Mouse (Mus musculus) intestine, embryonic 16.5 days (tissue): Measurements from ENCODE around the gene Ppif. TPM values are rescaled to one million over a fixed set of nuclear protein-coding genes. Genes with fewer than 3 reads are reported as not detected.

Source experiments
- ATAC-seq: fragments of 200-750 bp; cut with Nextera tagmentation; 2 replicates; pipeline ENCODE4 v1.8.0; 2017; ENCODE audit warnings: moderate TSS enrichment, moderate library complexity
- H3K27ac ChIP-seq: fragments of 300-500 bp; sonication (generic); 2 replicates; pipeline ENCODE4 v1.5.1; 2014; ENCODE audit warnings: mild to moderate bottlenecking, low read length
- H3K27me3 ChIP-seq: fragments of 300-500 bp; sonication (generic); replicated peaks from 2 replicates; pipeline ENCODE4 v1.6.1; 2014; ENCODE audit warnings: low read length, control low read depth, mixed read lengths; ENCODE audit not compliant: control insufficient read depth, insufficient read depth
- H3K36me3 ChIP-seq: fragments of 300-500 bp; sonication (generic); 2 replicates; pipeline ENCODE4 v1.6.1; 2014; ENCODE audit warnings: low read length, control low read depth; ENCODE audit not compliant: control insufficient read depth, insufficient read depth
- H3K4me1 ChIP-seq: fragments of 300-500 bp; sonication (generic); 2 replicates; pipeline ENCODE4 v1.6.1; 2014; ENCODE audit warnings: low read length, control low read depth, mixed read lengths; ENCODE audit not compliant: control insufficient read depth, insufficient read depth
- H3K4me2 ChIP-seq: fragments of 300-500 bp; sonication (generic); 2 replicates; pipeline ENCODE4 v1.6.1; 2014; ENCODE audit warnings: low read depth, low read length, control low read depth
- H3K4me3 ChIP-seq: fragments of 300-500 bp; sonication (generic); 2 replicates; pipeline ENCODE4 v1.5.1; 2014; ENCODE audit warnings: mild to moderate bottlenecking, low read length
- H3K9ac ChIP-seq: fragments of 300-500 bp; sonication (generic); 2 replicates; pipeline ENCODE4 v1.6.1; 2014; ENCODE audit warnings: low read depth, low read length
- H3K9me3 ChIP-seq: fragments of 300-500 bp; sonication (generic); 2 replicates; pipeline ENCODE4 v1.6.1; 2016; ENCODE audit warnings: low read length, control low read depth; ENCODE audit not compliant: control insufficient read depth
- WGBS: fragments of 180-500 bp; shearing (Covaris S2); extraction: QIAGEN DNeasy Blood & Tissue Kit; methylation state at CpG from one replicate; pipeline ENCODE4 v1.1.7; 2014; 5-methylcytosine and 5-hydroxymethylcytosine counted together
- polyA plus RNA-seq: library from polyadenylated mRNA; unstranded; fragments of >200 nt; fragmentation: Nextera tagmentation; extraction: Ambion mirVana; gene quantifications from 2 replicates; pipeline ENCODE4 v1.2.1, GENCODE M21; 2015

The Ppif gene
- polyA plus RNA-seq, 1 experiment from 2014 or later = 125 TPM

DNA sequence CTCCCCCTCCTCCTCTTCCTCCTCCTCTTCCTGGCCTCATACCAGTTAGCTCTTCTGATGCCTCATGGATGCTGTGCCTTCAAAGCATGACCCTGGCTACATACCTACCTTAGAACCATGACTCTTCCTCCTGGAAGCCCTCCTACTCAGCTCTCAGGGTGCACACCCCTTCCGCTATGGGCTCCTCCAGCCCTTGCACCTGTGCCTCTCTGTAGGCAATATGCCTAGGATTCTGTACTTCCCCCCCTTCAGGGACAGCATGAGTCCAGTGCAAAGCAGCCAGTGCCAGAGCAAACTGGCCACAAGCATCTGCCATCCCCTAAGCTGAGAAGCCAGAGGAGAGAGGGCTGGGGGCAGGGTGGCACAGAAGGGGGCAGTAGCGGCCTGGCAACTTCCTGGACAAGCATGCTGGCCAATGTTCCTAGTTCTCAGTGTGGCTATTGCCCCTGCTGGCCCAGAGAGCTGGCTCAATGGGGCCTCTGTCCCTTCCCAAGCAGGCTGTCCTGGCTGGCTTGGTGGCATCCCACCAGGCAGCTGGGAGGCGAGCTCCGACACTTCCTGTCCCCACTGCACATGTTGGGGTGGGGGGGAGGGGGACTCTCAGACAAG is 46.1 kb downstream of the Ppif start:
- Histone ChIP-seq H3K4me3 (no peak overlapping the region), H3K27me3 (no peaks in the 10 kb centered on the region), H3K4me2 (no peak overlapping the region), H3K9ac (no peak overlapping the region), H3K9me3 (no peaks in the 10 kb centered on the region), H3K4me1 (peaks cover 52% of the 10 kb centered on the region), H3K36me3 (peaks cover 5% of the 10 kb centered on the region; the same call in 1 of the 2 replicates), H3K27ac (no peak overlapping the region)
- 66% methylated on average over 4 of the region's 4 CpGs for WGBS
- no peak for ATAC-seq

GRCm38 (mm10) chr14:25741211-25741610 is 47.3 kb downstream of the Ppif start:
- no peak overlapping the region for H3K9ac ChIP-seq
- no peak overlapping the region for H3K4me2 ChIP-seq
- H3K4me1 ChIP-seq = peaks cover 48% of the 10 kb centered on the region
- H3K27ac ChIP-seq = no peak overlapping the region
- H3K9me3 ChIP-seq = no peaks in the 10 kb centered on the region
- H3K27me3 ChIP-seq = no peaks in the 10 kb centered on the region
- whole genome bisulfite sequencing = 80% methylated on average over 3 of the region's 3 CpGs
- H3K36me3 ChIP-seq = peaks cover 8% of the 10 kb centered on the region; the same call in 1 of the 2 replicates
- ATAC-seq = no peak
- no peak overlapping the region for H3K4me3 ChIP-seq

DNA sequence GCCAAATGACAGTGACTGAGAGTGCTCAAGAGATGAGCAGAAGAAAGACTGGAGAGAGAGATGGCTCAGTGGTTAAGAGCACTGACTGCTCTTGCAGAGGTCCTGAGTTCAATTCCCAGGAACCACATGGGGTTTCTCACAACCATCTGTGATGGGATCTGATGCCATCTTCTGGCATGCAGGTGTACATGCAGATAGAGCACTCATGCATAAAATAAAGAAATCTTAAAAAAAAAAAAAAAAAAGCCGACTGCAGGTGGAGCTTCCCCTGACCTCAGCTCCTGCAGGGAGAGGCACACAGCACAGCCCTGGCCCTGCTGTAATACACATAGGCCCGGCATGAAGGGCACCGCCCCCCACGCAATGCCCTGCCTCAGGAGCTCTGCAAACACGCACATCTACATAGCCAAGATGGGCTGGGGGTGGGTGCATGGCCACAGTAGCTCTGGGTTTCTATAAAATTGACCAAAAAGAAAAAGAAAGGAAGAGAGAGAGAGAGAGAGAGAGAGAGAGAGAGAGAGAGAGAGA is 48.0 kb downstream of the Ppif start:
- no peak overlapping the region for H3K27ac ChIP-seq
- H3K4me1 ChIP-seq = peaks cover 42% of the 10 kb centered on the region
- H3K27me3 ChIP-seq = no peaks in the 10 kb centered on the region
- no peak overlapping the region for H3K4me3 ChIP-seq
- WGBS = 44% methylated on average over 5 of the region's 5 CpGs
- no peaks in the 10 kb centered on the region for H3K9me3 ChIP-seq
- peaks cover 8% of the 10 kb centered on the region; the same call in 1 of the 2 replicates for H3K36me3 ChIP-seq
- no peak overlapping the region for H3K4me2 ChIP-seq
- no peak overlapping the region for H3K9ac ChIP-seq
- no peak for ATAC-seq

DNA sequence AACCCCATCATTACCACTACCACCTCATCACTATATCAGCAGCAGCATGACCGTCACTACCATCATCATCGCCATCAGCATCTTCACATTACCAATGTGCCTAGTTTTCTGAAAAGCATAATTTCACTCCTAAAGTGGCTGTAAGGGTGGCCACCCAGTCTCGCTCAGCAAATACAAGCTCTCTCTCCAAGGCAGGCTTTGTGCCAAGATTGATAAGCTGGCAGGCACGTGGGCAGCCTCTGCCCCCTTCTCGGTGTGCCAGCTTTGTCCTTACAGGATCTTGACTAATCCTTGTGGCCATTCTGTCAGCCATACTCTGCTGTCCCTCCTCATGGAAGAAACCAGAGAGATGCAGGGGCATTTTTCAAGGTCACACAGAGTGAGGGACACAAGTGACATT is 49.0 kb downstream of the Ppif start:
- Histone ChIP-seq H3K27ac (no peak overlapping the region), H3K9ac (no peak overlapping the region), H3K4me2 (no peak overlapping the region), H3K36me3 (peaks cover 8% of the 10 kb centered on the region; the same call in 1 of the 2 replicates), H3K4me3 (no peak overlapping the region), H3K9me3 (no peaks in the 10 kb centered on the region), H3K27me3 (no peaks in the 10 kb centered on the region), H3K4me1 (peaks cover 39% of the 10 kb centered on the region)
- WGBS = 90% methylated on average over 5 of the region's 5 CpGs
- no peak for ATAC-seq

GRCm38 (mm10) chr14:25745365-25746184 is 51.6 kb downstream of the Ppif start:
- H3K36me3 ChIP-seq = peaks cover 11% of the 10 kb centered on the region; the same call in 1 of the 2 replicates
- H3K27me3 ChIP-seq = no peaks in the 10 kb centered on the region
- peak; percentile 74 for ATAC-seq
- H3K9me3 ChIP-seq = no peaks in the 10 kb centered on the region
- H3K4me3 ChIP-seq = no peak overlapping the region
- H3K9ac ChIP-seq = no peak overlapping the region
- no peak overlapping the region for H3K4me2 ChIP-seq
- 48% methylated on average over 11 of the region's 11 CpGs for WGBS
- peaks cover 40% of the 10 kb centered on the region for H3K4me1 ChIP-seq
- peak overlapping the region; percentile 78 for H3K27ac ChIP-seq

GRCm38 (mm10) chr14:25746371-25746770 is 52.4 kb downstream of the Ppif start:
- Histone ChIP-seq H3K27ac (no peak overlapping the region), H3K9ac (no peak overlapping the region), H3K4me1 (peaks cover 42% of the 10 kb centered on the region), H3K27me3 (no peaks in the 10 kb centered on the region), H3K36me3 (peaks cover 11% of the 10 kb centered on the region; the same call in 1 of the 2 replicates), H3K4me2 (no peak overlapping the region), H3K9me3 (no peaks in the 10 kb centered on the region), H3K4me3 (no peak overlapping the region)
- 94% methylated on average over 6 of the region's 6 CpGs for WGBS
- no peak for ATAC-seq

DNA sequence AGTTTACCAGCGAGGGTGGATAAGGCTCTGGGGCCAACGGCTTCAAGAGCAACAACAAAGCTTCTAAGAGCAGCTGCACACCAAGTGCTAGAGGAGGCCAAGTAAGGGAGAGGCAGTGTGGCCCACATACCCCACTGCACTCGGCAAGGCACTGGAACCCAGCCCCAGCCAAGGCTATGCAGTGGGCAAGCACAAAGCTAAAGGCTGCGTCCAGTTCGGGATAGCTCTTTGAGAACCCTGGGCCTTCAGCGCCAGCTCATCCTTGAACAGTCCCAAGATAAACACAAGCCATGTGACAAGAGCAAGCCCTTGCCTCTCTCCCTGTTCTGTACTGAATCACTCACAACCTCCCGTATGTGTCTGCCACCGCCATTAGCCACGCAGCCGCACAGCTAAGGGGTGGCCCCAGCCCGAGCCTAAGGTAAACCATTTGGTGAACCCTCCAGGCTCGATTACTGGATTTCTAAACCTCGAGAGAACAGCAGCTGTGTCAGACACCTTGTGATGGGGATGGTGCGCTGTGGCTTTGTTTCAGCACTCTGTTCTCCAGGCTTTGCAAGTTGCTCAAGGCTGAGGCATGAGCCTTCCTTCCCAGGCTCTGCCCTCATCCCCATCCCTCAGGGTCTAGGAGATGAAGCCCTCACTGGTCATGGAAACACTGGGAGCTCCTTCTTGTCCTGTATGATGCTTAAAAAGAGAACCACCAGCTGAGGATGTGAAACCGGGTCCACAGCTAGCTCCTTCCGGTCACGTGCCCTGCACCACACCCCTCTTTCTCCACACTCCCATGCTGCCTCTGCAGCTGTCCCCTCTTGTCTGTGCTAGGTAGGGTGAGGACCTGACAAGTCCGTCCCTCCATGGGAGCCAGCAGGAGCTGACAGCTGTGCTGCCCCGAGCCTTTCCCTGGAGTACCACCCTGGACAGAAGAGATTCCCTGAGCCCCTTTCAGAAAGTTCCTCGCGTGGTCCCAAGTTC is 53.3 kb downstream of the Ppif start:
- peaks cover 45% of the 10 kb centered on the region for H3K4me1 ChIP-seq
- no peak overlapping the region for H3K27ac ChIP-seq
- H3K4me2 ChIP-seq = no peak overlapping the region
- peaks cover 11% of the 10 kb centered on the region; the same call in 1 of the 2 replicates for H3K36me3 ChIP-seq
- H3K9ac ChIP-seq = 0 out of 2 replicates have a peak overlapping the region, but pooled peaks have one; percentile 1
- no peak for ATAC-seq
- no peak overlapping the region for H3K4me3 ChIP-seq
- 67% methylated on average over 21 of the region's 21 CpGs for WGBS
- H3K9me3 ChIP-seq = no peaks in the 10 kb centered on the region
- H3K27me3 ChIP-seq = no peaks in the 10 kb centered on the region

DNA sequence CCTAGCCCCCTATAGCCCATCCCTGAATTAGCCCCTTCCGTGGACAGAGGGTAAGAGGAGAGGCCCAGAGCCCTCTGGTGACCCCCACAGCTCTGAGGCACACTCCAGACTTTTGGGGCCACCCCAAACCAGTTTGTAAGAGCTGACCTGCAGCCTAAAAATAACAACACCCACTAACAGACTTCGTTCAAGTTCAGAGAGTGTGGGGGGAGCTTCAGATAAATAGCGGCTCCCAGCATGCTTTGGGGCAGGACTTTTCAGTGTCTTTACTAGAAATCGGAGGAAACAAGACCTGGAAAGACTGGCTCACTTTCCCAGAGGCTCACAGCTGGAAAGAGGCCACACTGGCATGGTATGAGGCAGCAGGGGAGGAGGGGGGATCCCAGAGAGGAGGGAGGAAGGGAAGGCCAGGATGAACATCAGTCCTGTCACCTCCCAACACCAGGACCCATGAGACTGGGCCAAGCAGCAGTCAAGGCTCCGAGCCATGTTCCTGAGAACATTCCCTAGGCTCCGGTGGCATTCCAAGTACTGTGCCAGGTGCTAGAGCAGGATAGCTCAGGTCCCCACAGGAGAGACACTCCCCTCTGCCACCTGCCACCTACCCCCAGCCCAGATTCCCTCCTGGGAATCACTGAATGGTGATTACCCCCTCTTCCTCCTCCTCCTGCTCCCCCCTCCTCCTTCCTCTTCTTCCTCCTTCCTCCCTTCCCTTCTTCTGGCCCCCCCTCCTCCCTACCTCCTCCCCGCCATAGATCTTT is 54.2 kb downstream of the Ppif start:
- Histone ChIP-seq H3K4me1 (peaks cover 45% of the 10 kb centered on the region), H3K27me3 (no peaks in the 10 kb centered on the region), H3K27ac (no peak overlapping the region), H3K4me3 (no peak overlapping the region), H3K9ac (0 out of 2 replicates have a peak overlapping the region, but pooled peaks have one; percentile 1), H3K4me2 (no peak overlapping the region), H3K36me3 (peaks cover 7% of the 10 kb centered on the region; the same call in 1 of the 2 replicates), H3K9me3 (no peaks in the 10 kb centered on the region)
- WGBS = 73% methylated on average over 7 of the region's 7 CpGs
- no peak for ATAC-seq
